Mouse (Mus musculus) spleen, adult 2 months (tissue): ENCODE data around the gene Gm42421.

Experiments
- CTCF ChIP-seq: fragments of 200-500 bp; IDR thresholded peaks from 2 replicates; pipeline ENCODE4 v1.5.1; 2011; ENCODE audit warnings: mild to moderate bottlenecking, inconsistent platforms; ENCODE audit not compliant: insufficient read depth, insufficient read length, insufficient replicate concordance; ENCODE audit errors: extremely low read depth
- POLR2A ChIP-seq: fragments of 200-500 bp; IDR thresholded peaks from 2 replicates; pipeline ENCODE4 v1.6.1; 2011; ENCODE audit warnings: low read depth, low read length, inconsistent platforms

- TF ChIP-seq POLR2A, result no peak
- TF ChIP-seq CTCF, result no peak
These were observed 15.5 kb downstream of the Gm42421 start for GRCm38 (mm10) chr5:143943231-143944125.
